Mouse (Mus musculus) lung, adult 2 months (tissue): ENCODE data around the gene Psap.

ENCODE experiments used
- CTCF ChIP-seq: fragments of 200-500 bp; IDR thresholded peaks from 2 replicates; pipeline ENCODE4 v1.5.1; 2011; ENCODE audit warnings: mild to moderate bottlenecking, low read length, control low read depth; ENCODE audit not compliant: insufficient read depth
- POLR2A ChIP-seq: fragments of 200-500 bp; IDR thresholded peaks from 2 replicates; pipeline ENCODE4 v1.6.1; 2011; ENCODE audit warnings: low read depth, mild to moderate bottlenecking, control low read depth, low read length, borderline replicate concordance; ENCODE audit errors: extremely low read depth

DNA sequence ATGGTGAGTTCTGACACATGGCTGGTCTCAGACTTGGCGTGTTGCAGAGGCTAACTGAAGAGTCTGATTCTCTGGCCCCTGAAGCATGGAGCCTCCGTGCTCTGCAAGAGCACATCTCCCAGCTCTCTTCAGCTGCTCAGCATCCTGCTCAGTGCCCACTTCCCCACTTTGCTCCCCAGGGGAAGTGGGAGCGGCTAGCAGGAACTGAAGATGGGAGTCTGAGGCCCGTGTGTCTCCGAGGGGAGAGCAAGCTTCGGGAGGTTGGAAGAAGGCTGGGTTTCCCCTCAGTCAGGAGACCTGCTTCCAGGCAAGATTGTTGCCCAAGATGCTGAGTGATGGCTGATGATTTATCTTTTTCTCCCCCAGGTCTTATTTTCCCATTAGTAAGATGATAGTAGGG lies 4.0 kb upstream of the Psap start:
- TF ChIP-seq CTCF (no peak), POLR2A (no peak)
